In genomic region chr12:44574167-44574566, GRCm38 (mm10) we compare ENCODE assay signal across 26 mouse cellular contexts.
DNase-seq lines count a peak whose midpoint lies in the region; ATAC-seq and TF ChIP-seq lines count a peak whose summit lies in the region.
"Had no signal": no experiment of that assay in that cellular context is flagged by ENCODE, and none has a peak within 500 bp of the region (broad histone marks: within the 10 kb centered on the region; RNA-seq: fewer than 3 reads in every experiment).

No protein-coding gene starts in this region.

- no peak for TF ChIP-seq CTCF in left cerebral cortex, adult 2 months (IDR thresholded peaks at IDR 0.05)

- ATAC-seq in frontal cortex, adult (ENCODE audit: low TSS enrichment): peak; percentile 58
- ATAC-seq: activated CD4-positive, CD25-positive, alpha-beta regulatory T cell, adult 4 months; CD4-positive, CD25-positive, alpha-beta regulatory T cell, adult 4 months; forebrain, embryonic 14.5 days; forebrain, embryonic 16.5 days; Patski had no signal

- intact Hi-C loops in left cerebral cortex, adult 2 months (cut with DNase I): no loop called here
- intact Hi-C loops in heart, postnatal 10 days (cut with DNase I): no loop called here

- H3K27ac ChIP-seq in left cerebral cortex, adult 2 months: peak overlapping the region; percentile 26; the same call in 1 of the 2 replicates
- H3K27ac ChIP-seq: embryonic facial prominence, embryonic 13.5 days; embryonic facial prominence, embryonic 15.5 days; forebrain, embryonic 10.5 days; forebrain, embryonic 12.5 days had no signal

- no peak overlapping the region for H3K4me3 ChIP-seq in left cerebral cortex, adult 2 months
- H3K4me3 ChIP-seq: embryonic facial prominence, embryonic 13.5 days; embryonic facial prominence, embryonic 15.5 days; erythroblast, embryonic 14.5 days; forebrain, embryonic 10.5 days; forebrain, embryonic 12.5 days had no signal

- no peak for DNase-seq in frontal cortex, postnatal 10 days (ENCODE audit: low spot score in 2 of 2)
- no peak for DNase-seq in left cerebral cortex, adult 2 months (ENCODE audit: extremely low spot score in 1 of 2, low spot score in 2 of 2)
- DNase-seq in left cerebral cortex, adult 11 months (ENCODE audit: low spot score): no peak
- no peak for DNase-seq in heart, postnatal 10 days
- DNase-seq: adrenal gland, adult 8-10 months; adrenal gland, postnatal 14 days; adrenal gland, postnatal 36 days; B cell, adult 2 months; cerebellum, adult 11 months; cerebellum, adult 18-20 months; cerebellum, adult 8-10 months; cerebellum, adult 9-11 months; cerebellum, postnatal 14 days; cerebellum, postnatal 36 days; embryo, embryonic 11 days had no signal
